Mouse (Mus musculus) limb, embryonic 14.5 days (tissue): ENCODE results near the gene A130010J15Rik. TPM values are rescaled to one million over a fixed set of nuclear protein-coding genes. Genes with fewer than 3 reads are reported as not detected.

Source experiments
- ATAC-seq: fragments of 200-750 bp; cut with Nextera tagmentation; 2 replicates; pipeline ENCODE4 v1.8.0; 2017; ENCODE audit warnings: low read depth, moderate number of reproducible peaks, moderate TSS enrichment; ENCODE audit not compliant: low FRiP score
- DNase-seq: peaks from one replicate; pipeline ENCODE4 v3.0.0-alpha.2; 2015; ENCODE audit warnings: low spot score
- H3K27ac ChIP-seq: fragments of 300-500 bp; sonication (generic); replicated peaks from 2 replicates; pipeline ENCODE4 v1.5.1; 2014; ENCODE audit warnings: low read depth, mild to moderate bottlenecking, low read length, moderate library complexity, mixed read lengths
- H3K27me3 ChIP-seq: fragments of 300-500 bp; sonication (generic); 2 replicates; pipeline ENCODE4 v1.6.1; 2014; ENCODE audit warnings: low read length, mixed read lengths; ENCODE audit not compliant: control insufficient read depth, insufficient read depth
- H3K36me3 ChIP-seq: fragments of 300-500 bp; sonication (generic); 2 replicates; pipeline ENCODE4 v1.6.1; 2014; ENCODE audit warnings: mild to moderate bottlenecking, low read length, moderate library complexity, mixed read lengths; ENCODE audit not compliant: control insufficient read depth, insufficient read depth
- H3K4me1 ChIP-seq: fragments of 300-500 bp; sonication (generic); 2 replicates; pipeline ENCODE4 v1.6.1; 2014; ENCODE audit warnings: antibody characterized with exemption, low read length, mixed read lengths; ENCODE audit not compliant: control insufficient read depth, insufficient read depth
- H3K4me2 ChIP-seq: fragments of 300-500 bp; sonication (generic); replicated peaks from 2 replicates; pipeline ENCODE4 v1.6.1; 2014; ENCODE audit warnings: low read depth, mild to moderate bottlenecking, low read length, moderate library complexity; ENCODE audit not compliant: severe bottlenecking
- H3K4me3 ChIP-seq: fragments of 300-500 bp; sonication (generic); replicated peaks from 2 replicates; pipeline ENCODE4 v1.5.1; 2014; ENCODE audit warnings: low read length
- H3K9ac ChIP-seq: fragments of 300-500 bp; sonication (generic); 2 replicates; pipeline ENCODE4 v1.6.1; 2014; ENCODE audit warnings: mild to moderate bottlenecking, low read depth, low read length, moderate library complexity; ENCODE audit not compliant: severe bottlenecking
- H3K9me3 ChIP-seq: fragments of 300-500 bp; sonication (generic); 2 replicates; pipeline ENCODE4 v1.6.1; 2016; ENCODE audit warnings: low read length; ENCODE audit not compliant: control insufficient read depth
- POLR2A ChIP-seq: fragments of 200-500 bp; IDR thresholded peaks from 2 replicates; pipeline ENCODE4 v1.8.0; 2012; ENCODE audit warnings: inconsistent platforms, mild to moderate bottlenecking, moderate library complexity, borderline replicate concordance; ENCODE audit not compliant: insufficient read depth, insufficient read length; ENCODE audit errors: extremely low read depth
- WGBS: fragments of 180-500 bp; shearing (Covaris S2); extraction: QIAGEN DNeasy Blood & Tissue Kit; methylation state at CpG from one replicate; pipeline ENCODE4 v1.1.7; 2014; 5-methylcytosine and 5-hydroxymethylcytosine counted together
- polyA plus RNA-seq, 2 experiments: library from polyadenylated mRNA; depleted of rRNA in 1 of 2; stranded (reverse) in 1 of 2; unstranded in 1 of 2; fragments of >200 nt; fragmentation: Nextera tagmentation in 1 of 2; extraction: Ambion mirVana in 1 of 2; gene quantifications; 2 replicates each; pipeline versions ENCODE4 v1.2.1 to v1.2.3; 2012 to 2014

The A130010J15Rik gene
- polyA plus RNA-seq (2012; rRNA removed) (7.8 and 9.6 TPM in 2 replicates), polyA plus RNA-seq (2014; fragmentation: Nextera tagmentation; extraction: Ambion mirVana) (15.1 and 15.4 TPM in 2 replicates)

- Histone ChIP-seq H3K9ac (no peak within 1 kb of the TSS), H3K36me3 (no peaks in the 10 kb centered on the region), H3K9me3 (no peaks in the 10 kb centered on the region), H3K27me3 (no peaks in the 10 kb centered on the region), H3K4me1 (peaks cover 6% of the 10 kb centered on the region; the same call in 1 of the 2 replicates), H3K4me3 (no peak within 1 kb of the TSS), H3K4me2 (no peak within 1 kb of the TSS), H3K27ac (no peak within 1 kb of the TSS)
- no peak for TF ChIP-seq POLR2A
- DNase-seq, result no peak
- 96% methylated on average over 3 of the region's 3 CpGs for WGBS
- ATAC-seq, result no peak
Measured at GRCm38 (mm10) chr1:193167746-193168145, at the start of gene A130010J15Rik. A130010J15Rik (plus strand) TSS chr1:193168046.

- Histone ChIP-seq H3K4me2 (no peak overlapping the region), H3K4me1 (no peaks in the 10 kb centered on the region), H3K27ac (no peak overlapping the region), H3K4me3 (no peak overlapping the region), H3K36me3 (peaks cover 86% of the 10 kb centered on the region), H3K9ac (no peak overlapping the region), H3K27me3 (no peaks in the 10 kb centered on the region), H3K9me3 (no peaks in the 10 kb centered on the region)
- 94% methylated on average over 7 of the region's 7 CpGs for WGBS
- no peak for DNase-seq
- TF ChIP-seq POLR2A, result no peak
- no peak for ATAC-seq
Measured at GRCm38 (mm10) chr1:193122793-193123192, 45.1 kb upstream of the A130010J15Rik start.

- DNase-seq, result no peak
- H3K36me3 ChIP-seq, result peaks cover 85% of the 10 kb centered on the region
- H3K4me1 ChIP-seq, result no peaks in the 10 kb centered on the region
- no peaks in the 10 kb centered on the region for H3K9me3 ChIP-seq
- no peak overlapping the region for H3K4me2 ChIP-seq
- ATAC-seq, result no peak
- no peak overlapping the region for H3K9ac ChIP-seq
- H3K27ac ChIP-seq, result no peak overlapping the region
- no peak overlapping the region for H3K4me3 ChIP-seq
- WGBS, result 93% methylated on average over 6 of the region's 6 CpGs
- H3K27me3 ChIP-seq, result no peaks in the 10 kb centered on the region
- no peak for TF ChIP-seq POLR2A
Measured at GRCm38 (mm10) chr1:193123290-193123689, 44.6 kb upstream of the A130010J15Rik start.

- Histone ChIP-seq H3K4me1 (peaks cover 5% of the 10 kb centered on the region; the same call in 1 of the 2 replicates), H3K9me3 (no peaks in the 10 kb centered on the region), H3K27ac (no peak overlapping the region), H3K4me2 (no peak overlapping the region), H3K4me3 (no peak overlapping the region), H3K27me3 (no peaks in the 10 kb centered on the region), H3K36me3 (peaks cover 61% of the 10 kb centered on the region), H3K9ac (no peak overlapping the region)
- DNase-seq (peak; percentile 34), ATAC-seq (no peak)
- TF ChIP-seq POLR2A, result no peak
- 79% methylated on average over 4 of the region's 4 CpGs for WGBS
Measured at GRCm38 (mm10) chr1:193125835-193126234, 42.0 kb upstream of the A130010J15Rik start.

GRCm38 (mm10) chr1:193128055-193128454 lies 39.8 kb upstream of the A130010J15Rik start:
- peaks cover 5% of the 10 kb centered on the region; the same call in 1 of the 2 replicates for H3K4me1 ChIP-seq
- no peak for DNase-seq
- no peak overlapping the region for H3K9ac ChIP-seq
- no peaks in the 10 kb centered on the region for H3K9me3 ChIP-seq
- H3K4me2 ChIP-seq, result no peak overlapping the region
- H3K4me3 ChIP-seq, result no peak overlapping the region
- no peak for ATAC-seq
- no peak for TF ChIP-seq POLR2A
- no peak overlapping the region for H3K27ac ChIP-seq
- WGBS, result 97% methylated on average over 6 of the region's 6 CpGs
- peaks cover 39% of the 10 kb centered on the region for H3K36me3 ChIP-seq
- H3K27me3 ChIP-seq, result no peaks in the 10 kb centered on the region
